Mouse (Mus musculus) left cerebral cortex, adult 2 months (tissue): Measurements from ENCODE around the gene Trip10. TPM values are rescaled to one million over a fixed set of nuclear protein-coding genes. Genes with fewer than 3 reads are reported as not detected.

Experiments used
- DNase-seq, 2 experiments: peaks; one replicate each; pipeline ENCODE4 v3.0.0; 2021 to 2022; ENCODE audit warnings: low spot score in 2 of 2, mixed read lengths in 1 of 2; ENCODE audit errors: extremely low spot score in 1 of 2
- H3K27ac ChIP-seq: fragments of 200-600 bp; 2 replicates; pipeline ENCODE4 v1.8.1; 2022
- H3K4me3 ChIP-seq: fragments of 200-600 bp; 2 replicates; pipeline ENCODE4 v1.8.1; 2022
- CTCF ChIP-seq: fragments of 200-600 bp; IDR thresholded peaks from 2 replicates; pipeline ENCODE4 v1.8.1; 2022; ENCODE audit warnings: antibody characterized with exemption, mild to moderate bottlenecking, moderate library complexity
- intact Hi-C: fragments of 180-260 bp; cut with DNase I; formaldehyde crosslinking; loops from one replicate; pipeline ENCODE4 v1.15.1; 2025
- total RNA-seq, 2 experiments: library from RNA; stranded (reverse); gene quantifications; 2 replicates each; pipeline ENCODE4 v1.2.3; 2021

Gene Trip10
- total RNA-seq, 2 experiments from 2014 or later, result 9.9 to 10.5 TPM

GRCm38 (mm10) chr17:57256921-57257485, 7.7 kb downstream of the Trip10 start:
- intact Hi-C loops, result no loop called here
- Histone ChIP-seq H3K27ac (no peak overlapping the region), H3K4me3 (no peak overlapping the region)
- no peak for TF ChIP-seq CTCF
- no peak for DNase-seq

GRCm38 (mm10) chr17:57258191-57258590, 8.9 kb downstream of the Trip10 start:
- H3K27ac ChIP-seq, result no peak overlapping the region
- DNase-seq, result no peak
- no peak overlapping the region for H3K4me3 ChIP-seq
- no peak for TF ChIP-seq CTCF
- intact Hi-C loops, result no loop called here

- Histone ChIP-seq H3K4me3 (no peak overlapping the region), H3K27ac (no peak overlapping the region)
- no peak for TF ChIP-seq CTCF
- DNase-seq, result no peak
- intact Hi-C loops, result no loop called here
Measured at GRCm38 (mm10) chr17:57259742-57260141, 10.5 kb downstream of the Trip10 start.

- no peak for DNase-seq
- Histone ChIP-seq H3K4me3 (no peak overlapping the region), H3K27ac (no peak overlapping the region)
- TF ChIP-seq CTCF, result no peak
- intact Hi-C loops, result no loop called here
Measured at GRCm38 (mm10) chr17:57260351-57260750, 11.1 kb downstream of the Trip10 start.

- no peak overlapping the region for H3K4me3 ChIP-seq
- intact Hi-C loops, result no loop called here
- no peak for TF ChIP-seq CTCF
- DNase-seq, result no peak
- no peak overlapping the region for H3K27ac ChIP-seq
Measured at GRCm38 (mm10) chr17:57261286-57261685, 12.0 kb downstream of the Trip10 start.

- DNase-seq, result no peak
Measured at GRCm38 (mm10) chr17:57261796-57262195, 12.5 kb downstream of the Trip10 start.

GRCm38 (mm10) chr17:57262901-57263550, 13.8 kb downstream of the Trip10 start:
- DNase-seq, result no peak
- intact Hi-C loops, result no loop called here
- no peak overlapping the region for H3K4me3 ChIP-seq
- no peak overlapping the region for H3K27ac ChIP-seq
- TF ChIP-seq CTCF, result no peak

More at GRCm38 (mm10) chr17:57261796-57262195, 12.5 kb downstream of the Trip10 start:
- no peak for TF ChIP-seq CTCF
- H3K27ac ChIP-seq, result no peak overlapping the region
- intact Hi-C loops, result no loop called here
- H3K4me3 ChIP-seq, result no peak overlapping the region

- no peak for DNase-seq
Measured at GRCm38 (mm10) chr17:57264164-57264563, 14.9 kb downstream of the Trip10 start.

GRCm38 (mm10) chr17:57264972-57265945, 16.0 kb downstream of the Trip10 start:
- intact Hi-C loops, result no loop called here
- Histone ChIP-seq H3K4me3 (no peak overlapping the region), H3K27ac (no peak overlapping the region)
- no peak for TF ChIP-seq CTCF
- peak in 1 of 2 experiments; percentile 34 for DNase-seq

More at GRCm38 (mm10) chr17:57264164-57264563, 14.9 kb downstream of the Trip10 start:
- Histone ChIP-seq H3K4me3 (no peak overlapping the region), H3K27ac (no peak overlapping the region)
- intact Hi-C loops, result no loop called here
- TF ChIP-seq CTCF, result no peak

GRCm38 (mm10) chr17:57267556-57268126, 18.4 kb downstream of the Trip10 start:
- intact Hi-C loops, result no loop called here
- DNase-seq, result no peak
- no peak overlapping the region for H3K27ac ChIP-seq
- H3K4me3 ChIP-seq, result no peak overlapping the region
- no peak for TF ChIP-seq CTCF

- no peak overlapping the region for H3K27ac ChIP-seq
- TF ChIP-seq CTCF, result no peak
- no peak overlapping the region for H3K4me3 ChIP-seq
- intact Hi-C loops, result no loop called here
- no peak for DNase-seq
Measured at GRCm38 (mm10) chr17:57271301-57271700, 22.0 kb downstream of the Trip10 start.

- no peak for TF ChIP-seq CTCF
- Histone ChIP-seq H3K4me3 (no peak overlapping the region), H3K27ac (no peak overlapping the region)
- DNase-seq, result no peak
- intact Hi-C loops, result no loop called here
Measured at GRCm38 (mm10) chr17:57273846-57274245, 24.6 kb downstream of the Trip10 start.
